Mouse (Mus musculus) bone marrow, adult 2 months (tissue): ENCODE results near the gene Tmem104.

ENCODE experiments used
- CTCF ChIP-seq: fragments of 200-500 bp; IDR thresholded peaks from 2 replicates; pipeline ENCODE4 v1.5.1; 2011; ENCODE audit warnings: low read length, control low read depth; ENCODE audit not compliant: control insufficient read depth, insufficient read depth
- POLR2A ChIP-seq: fragments of 200-500 bp; IDR thresholded peaks from 2 replicates; pipeline ENCODE4 v1.6.1; 2011; ENCODE audit warnings: low read depth, mild to moderate bottlenecking, control low read depth, low read length, borderline replicate concordance; ENCODE audit not compliant: control insufficient read depth

- TF ChIP-seq CTCF (no peak), POLR2A (no peak)
Observed at GRCm38 (mm10) chr11:115208126-115208525, 20.8 kb downstream of the Tmem104 start.
